Mouse (Mus musculus) left cerebral cortex, postnatal 25 days (tissue): ENCODE measurements at regions not wholly inside any gene's neighbourhood (a gene's known extent, or its start where the extent isn't known, plus 50 kb on each side); places are given as distances from the start of the nearest gene placed in this dataset.
A peak's percentile ranks its signal among the peaks of the same experiment; 100 is the strongest.

Experiments used
- DNase-seq, 2 experiments: peaks; one replicate each; pipeline ENCODE4 v3.0.0; 2022; ENCODE audit warnings: low spot score in 2 of 2, mixed read lengths in 1 of 2
- intact Hi-C: fragments of 180-260 bp; cut with DNase I; formaldehyde crosslinking; loops from one replicate; pipeline ENCODE4 v1.15.1; 2025

GRCm38 (mm10) chr7:88185120-88185796 is 92.6 kb upstream of the Ctsc start:
- DNase-seq = peak in 1 of 2 experiments; percentile 51

GRCm38 (mm10) chr7:88187555-88187954 is 90.3 kb upstream of the Ctsc start:
- intact Hi-C loops = no loop called here
- DNase-seq = no peak

More at GRCm38 (mm10) chr7:88185120-88185796, 92.6 kb upstream of the Ctsc start:
- intact Hi-C loops = no loop called here

GRCm38 (mm10) chr7:88192771-88193170 is 85.1 kb upstream of the Ctsc start:
- DNase-seq = no peak
- intact Hi-C loops = no loop called here

- DNase-seq = no peak
- intact Hi-C loops = no loop called here
Observed at GRCm38 (mm10) chr7:88199043-88199442, 78.8 kb upstream of the Ctsc start.

- intact Hi-C loops = no loop called here
- peak in 1 of 2 experiments; percentile 83 for DNase-seq
Observed at GRCm38 (mm10) chr7:88199929-88200538, 77.9 kb upstream of the Ctsc start.

GRCm38 (mm10) chr7:88201658-88202364 is 76.1 kb upstream of the Ctsc start:
- no peak for DNase-seq
- intact Hi-C loops = no loop called here

- intact Hi-C loops = no loop called here
- DNase-seq = no peak
Observed at GRCm38 (mm10) chr7:88206223-88206827, 71.6 kb upstream of the Ctsc start.

- DNase-seq = peak in 1 of 2 experiments; percentile 33
- intact Hi-C loops = no loop called here
Observed at GRCm38 (mm10) chr7:88206914-88207710, 70.8 kb upstream of the Ctsc start.

- peak; percentile 18 to 67 for DNase-seq
- intact Hi-C loops = loop anchor here (10.0 kb wide), 1 partner anchor 140 kb away; no protein-coding TSS in a partner anchor
Observed at GRCm38 (mm10) chr7:88214713-88215198, 63.1 kb upstream of the Ctsc start.

GRCm38 (mm10) chr7:88215425-88215824 is 62.5 kb upstream of the Ctsc start:
- DNase-seq = no peak
- intact Hi-C loops = loop anchor here (10.0 kb wide), 1 partner anchor 139 kb away; no protein-coding TSS in a partner anchor

GRCm38 (mm10) chr7:88222141-88222540 is 55.7 kb upstream of the Ctsc start:
- no peak for DNase-seq
- intact Hi-C loops = no loop called here

GRCm38 (mm10) chr7:88225800-88226199 is 52.1 kb upstream of the Ctsc start:
- DNase-seq = no peak

More at GRCm38 (mm10) chr7:88225800-88226199, 52.1 kb upstream of the Ctsc start:
- intact Hi-C loops = no loop called here
